Mouse (Mus musculus): Measurements from ENCODE around the gene Gstp3. TPM values are rescaled to one million over a fixed set of nuclear protein-coding genes. Genes with fewer than 3 reads are reported as not detected.
A peak's percentile ranks its signal among the peaks of the same experiment; 100 is the strongest.
"Not testable (repeated sequence)": the region's sequence is repeated elsewhere in the genome, so short reads cannot be mapped to it uniquely, and the experiment has no call there.

The Gstp3 gene
- polyA plus RNA-seq, 1 experiment from 2014 or later = 105 TPM

- Histone ChIP-seq H3K36me3 (ENCODE audit: control insufficient read depth, insufficient read depth) (no peaks in the 10 kb centered on the region), H3K27ac (ENCODE audit: low read length) (no peak overlapping the region; the same call in 1 of the 2 replicates), H3K9me3 (replicated peaks; ENCODE audit: control insufficient read depth, low read length) (no peaks in the 10 kb centered on the region), H3K27me3 (ENCODE audit: control insufficient read depth, insufficient read depth, low read depth, low read length) (no peaks in the 10 kb centered on the region), H3K9ac (ENCODE audit: low read depth, low read length) (no peak overlapping the region), H3K4me1 (ENCODE audit: control insufficient read depth, low read depth, low read length) (peaks cover 2% of the 10 kb centered on the region), H3K4me2 (ENCODE audit: low read depth, low read length) (no peak overlapping the region), H3K4me3 (ENCODE audit: low read depth, low read length) (no peak overlapping the region)
- ATAC-seq (ENCODE audit: low read depth) = no peak
- 61% methylated on average over 6 of the region's 6 CpGs for whole genome bisulfite sequencing (ENCODE audit: insufficient replicate concordance)
These were observed 13.5 kb upstream of the Gstp3 start for GRCm38 (mm10) chr19:4072706-4073424.

- no peak overlapping the region for H3K9ac ChIP-seq (ENCODE audit: low read depth, low read length)
- H3K4me3 ChIP-seq (ENCODE audit: low read depth, low read length) = no peak overlapping the region
- H3K9me3 ChIP-seq (replicated peaks; ENCODE audit: control insufficient read depth, low read length) = no peaks in the 10 kb centered on the region
- H3K27me3 ChIP-seq (ENCODE audit: control insufficient read depth, insufficient read depth, low read depth, low read length) = no peaks in the 10 kb centered on the region
- H3K27ac ChIP-seq (ENCODE audit: low read length) = peak overlapping the region; percentile 59; the same call in 1 of the 2 replicates
- H3K36me3 ChIP-seq (ENCODE audit: control insufficient read depth, insufficient read depth) = no peaks in the 10 kb centered on the region
- no peak for ATAC-seq (ENCODE audit: low read depth)
- peaks cover 5% of the 10 kb centered on the region for H3K4me1 ChIP-seq (ENCODE audit: control insufficient read depth, low read depth, low read length)
- no peak overlapping the region for H3K4me2 ChIP-seq (ENCODE audit: low read depth, low read length)
- WGBS (ENCODE audit: insufficient replicate concordance) = 87% methylated on average over 6 of the region's 6 CpGs
These were observed 12.0 kb upstream of the Gstp3 start for GRCm38 (mm10) chr19:4071406-4071805.

- peak; percentile 25; the same call in 1 of the 2 replicates for ATAC-seq (ENCODE audit: low read depth)
- Histone ChIP-seq H3K27ac (ENCODE audit: low read length) (peak overlapping the region; percentile 59), H3K4me2 (ENCODE audit: low read depth, low read length) (no peak overlapping the region)
These were observed 11.4 kb upstream of the Gstp3 start for GRCm38 (mm10) chr19:4070756-4071155.

GRCm38 (mm10) chr19:4070311-4070710, 10.9 kb upstream of the Gstp3 start:
- WGBS (ENCODE audit: insufficient replicate concordance) = 59% methylated on average over 15 of the region's 15 CpGs
- H3K4me2 ChIP-seq (ENCODE audit: low read depth, low read length) = no peak overlapping the region
- peak; percentile 61 for ATAC-seq (ENCODE audit: low read depth)
- no peaks in the 10 kb centered on the region for H3K9me3 ChIP-seq (replicated peaks; ENCODE audit: control insufficient read depth, low read length)
- peak overlapping the region; percentile 59 for H3K27ac ChIP-seq (ENCODE audit: low read length)
- peaks cover 6% of the 10 kb centered on the region for H3K4me1 ChIP-seq (ENCODE audit: control insufficient read depth, low read depth, low read length)
- H3K9ac ChIP-seq (ENCODE audit: low read depth, low read length) = no peak overlapping the region
- no peak overlapping the region for H3K4me3 ChIP-seq (ENCODE audit: low read depth, low read length)
- H3K36me3 ChIP-seq (ENCODE audit: control insufficient read depth, insufficient read depth) = no peaks in the 10 kb centered on the region
- H3K27me3 ChIP-seq (ENCODE audit: control insufficient read depth, insufficient read depth, low read depth, low read length) = no peaks in the 10 kb centered on the region

More at GRCm38 (mm10) chr19:4070756-4071155, 11.4 kb upstream of the Gstp3 start:
- Histone ChIP-seq H3K27me3 (ENCODE audit: control insufficient read depth, insufficient read depth, low read depth, low read length) (no peaks in the 10 kb centered on the region), H3K4me3 (ENCODE audit: low read depth, low read length) (no peak overlapping the region), H3K36me3 (ENCODE audit: control insufficient read depth, insufficient read depth) (no peaks in the 10 kb centered on the region), H3K9ac (ENCODE audit: low read depth, low read length) (no peak overlapping the region), H3K9me3 (replicated peaks; ENCODE audit: control insufficient read depth, low read length) (no peaks in the 10 kb centered on the region), H3K4me1 (ENCODE audit: control insufficient read depth, low read depth, low read length) (peaks cover 6% of the 10 kb centered on the region)
- WGBS (ENCODE audit: insufficient replicate concordance) = 34% methylated on average over 8 of the region's 8 CpGs

GRCm38 (mm10) chr19:4068717-4069410, 9.5 kb upstream of the Gstp3 start:
- H3K4me2 ChIP-seq (ENCODE audit: low read depth, low read length) = no peak overlapping the region
- WGBS (ENCODE audit: insufficient replicate concordance) = 62% methylated on average over 15 of the region's 15 CpGs
- H3K9me3 ChIP-seq (replicated peaks; ENCODE audit: control insufficient read depth, low read length) = no peaks in the 10 kb centered on the region
- ATAC-seq (ENCODE audit: low read depth) = peak; percentile 60; the same call in 1 of the 2 replicates
- no peak overlapping the region for H3K9ac ChIP-seq (ENCODE audit: low read depth, low read length)
- H3K4me1 ChIP-seq (ENCODE audit: control insufficient read depth, low read depth, low read length) = peaks cover 6% of the 10 kb centered on the region
- H3K27me3 ChIP-seq (ENCODE audit: control insufficient read depth, insufficient read depth, low read depth, low read length) = no peaks in the 10 kb centered on the region
- no peak overlapping the region for H3K4me3 ChIP-seq (ENCODE audit: low read depth, low read length)
- no peaks in the 10 kb centered on the region for H3K36me3 ChIP-seq (ENCODE audit: control insufficient read depth, insufficient read depth)
- peak overlapping the region; percentile 68 for H3K27ac ChIP-seq (ENCODE audit: low read length)

- H3K4me1 ChIP-seq (ENCODE audit: control insufficient read depth, low read depth, low read length); H3K4me2 ChIP-seq (ENCODE audit: low read depth, low read length); H3K36me3 ChIP-seq (ENCODE audit: control insufficient read depth, insufficient read depth); H3K9ac ChIP-seq (ENCODE audit: low read depth, low read length); H3K27me3 ChIP-seq (ENCODE audit: control insufficient read depth, insufficient read depth, low read depth, low read length); H3K4me3 ChIP-seq (ENCODE audit: low read depth, low read length); H3K9me3 ChIP-seq (replicated peaks; ENCODE audit: control insufficient read depth, low read length): not testable (repeated sequence)
- WGBS (ENCODE audit: insufficient replicate concordance) = 78% methylated on average over 2 of the region's 2 CpGs
- 0 out of 2 replicates have a peak, but pooled peaks have one; percentile 48 for ATAC-seq (ENCODE audit: low read depth)
- peak overlapping the region; percentile 68 for H3K27ac ChIP-seq (ENCODE audit: low read length)
These were observed 8.9 kb upstream of the Gstp3 start for GRCm38 (mm10) chr19:4068242-4068641.

- H3K36me3 ChIP-seq (ENCODE audit: control insufficient read depth, insufficient read depth) = no peaks in the 10 kb centered on the region
- H3K4me3 ChIP-seq (ENCODE audit: low read depth, low read length) = no peak overlapping the region
- no peak overlapping the region for H3K4me2 ChIP-seq (ENCODE audit: low read depth, low read length)
- H3K4me1 ChIP-seq (ENCODE audit: control insufficient read depth, low read depth, low read length) = peaks cover 6% of the 10 kb centered on the region
- ATAC-seq (ENCODE audit: low read depth) = no peak
- H3K9me3 ChIP-seq (replicated peaks; ENCODE audit: control insufficient read depth, low read length) = no peaks in the 10 kb centered on the region
- H3K27ac ChIP-seq (ENCODE audit: low read length) = no peak overlapping the region
- no peak overlapping the region for H3K9ac ChIP-seq (ENCODE audit: low read depth, low read length)
- H3K27me3 ChIP-seq (ENCODE audit: control insufficient read depth, insufficient read depth, low read depth, low read length) = no peaks in the 10 kb centered on the region
These were observed 7.5 kb upstream of the Gstp3 start for GRCm38 (mm10) chr19:4066877-4067276.

- H3K4me3 ChIP-seq (ENCODE audit: low read depth, low read length) = no peak overlapping the region
- H3K36me3 ChIP-seq (ENCODE audit: control insufficient read depth, insufficient read depth) = no peaks in the 10 kb centered on the region
- no peak overlapping the region for H3K27ac ChIP-seq (ENCODE audit: low read length)
- no peak overlapping the region for H3K4me2 ChIP-seq (ENCODE audit: low read depth, low read length)
- no peaks in the 10 kb centered on the region for H3K9me3 ChIP-seq (replicated peaks; ENCODE audit: control insufficient read depth, low read length)
- no peak overlapping the region for H3K9ac ChIP-seq (ENCODE audit: low read depth, low read length)
- 62% methylated on average over 6 of the region's 6 CpGs for WGBS (ENCODE audit: insufficient replicate concordance)
- H3K4me1 ChIP-seq (ENCODE audit: control insufficient read depth, low read depth, low read length) = peaks cover 6% of the 10 kb centered on the region
- ATAC-seq (ENCODE audit: low read depth) = no peak
- H3K27me3 ChIP-seq (ENCODE audit: control insufficient read depth, insufficient read depth, low read depth, low read length) = no peaks in the 10 kb centered on the region
These were observed 6.9 kb upstream of the Gstp3 start for GRCm38 (mm10) chr19:4066280-4066679.

- not testable (repeated sequence) for H3K36me3 ChIP-seq (ENCODE audit: control insufficient read depth, insufficient read depth); H3K4me3 ChIP-seq (ENCODE audit: low read depth, low read length); H3K9me3 ChIP-seq (replicated peaks; ENCODE audit: control insufficient read depth, low read length); ATAC-seq (ENCODE audit: low read depth); H3K4me2 ChIP-seq (ENCODE audit: low read depth, low read length); H3K27me3 ChIP-seq (ENCODE audit: control insufficient read depth, insufficient read depth, low read depth, low read length); H3K9ac ChIP-seq (ENCODE audit: low read depth, low read length); H3K27ac ChIP-seq (ENCODE audit: low read length)
- H3K4me1 ChIP-seq (ENCODE audit: control insufficient read depth, low read depth, low read length) = peaks cover 12% of the 10 kb centered on the region
- WGBS (ENCODE audit: insufficient replicate concordance) = 0% methylated on average over 3 of the region's 11 CpGs
These were observed 5.1 kb upstream of the Gstp3 start for GRCm38 (mm10) chr19:4064501-4064900.
